Mouse (Mus musculus): ENCODE results near the gene Nkx2-9. TPM values are rescaled to one million over a fixed set of nuclear protein-coding genes. Genes with fewer than 3 reads are reported as not detected.

Nkx2-9 gene
- polyA plus RNA-seq, 1 experiment from 2014 or later, result not detected

GRCm38 (mm10) chr12:56591722-56592121, 21.4 kb downstream of the Nkx2-9 start:
- ATAC-seq (ENCODE audit: insufficient number of reproducible peaks, insufficient read depth, low FRiP score, low TSS enrichment, low read depth), result no peak

GRCm38 (mm10) chr12:56587830-56588229, 25.3 kb downstream of the Nkx2-9 start:
- no peaks in the 10 kb centered on the region for H3K9me3 ChIP-seq
- peaks cover 3% of the 10 kb centered on the region; the same call in 1 of the 2 replicates for H3K27me3 ChIP-seq
- H3K9ac ChIP-seq (replicated peaks), result no peak overlapping the region
- H3K4me3 ChIP-seq (replicated peaks), result no peak overlapping the region
- no peaks in the 10 kb centered on the region for H3K36me3 ChIP-seq
- H3K27ac ChIP-seq, result no peak overlapping the region
- H3K4me1 ChIP-seq (replicated peaks), result no peaks in the 10 kb centered on the region
- no peak overlapping the region for H3K4me2 ChIP-seq
- no peak for ATAC-seq (ENCODE audit: insufficient number of reproducible peaks, insufficient read depth, low FRiP score, low TSS enrichment, low read depth)
- 31% methylated on average over 6 of the region's 6 CpGs for WGBS

More at GRCm38 (mm10) chr12:56591722-56592121, 21.4 kb downstream of the Nkx2-9 start:
- Histone ChIP-seq H3K9me3 (no peaks in the 10 kb centered on the region), H3K9ac (replicated peaks) (no peak overlapping the region), H3K4me1 (replicated peaks) (no peaks in the 10 kb centered on the region), H3K4me2 (no peak overlapping the region), H3K27ac (no peak overlapping the region), H3K4me3 (replicated peaks) (no peak overlapping the region), H3K27me3 (peaks cover 16% of the 10 kb centered on the region; the same call in 1 of the 2 replicates), H3K36me3 (no peaks in the 10 kb centered on the region)
- WGBS, result 8% methylated on average over 4 of the region's 4 CpGs

Other genes with a start within 250 kb of the Nkx2-9 start
- not detected in 2 replicates for gene Nkx2-1, start 76.4 kb downstream of the Nkx2-9 start, polyA plus RNA-seq (2016; fragmentation: Nextera tagmentation; extraction: Ambion mirVana)
- gene Pax9, start 78.5 kb upstream of the Nkx2-9 start, polyA plus RNA-seq (2016; fragmentation: Nextera tagmentation; extraction: Ambion mirVana), result 6.0 and 9.6 TPM in 2 replicates

All from limb, embryonic 12.5 days (tissue).